29 mouse cellular contexts compared by ENCODE assay signal in the genomic region with DNA sequence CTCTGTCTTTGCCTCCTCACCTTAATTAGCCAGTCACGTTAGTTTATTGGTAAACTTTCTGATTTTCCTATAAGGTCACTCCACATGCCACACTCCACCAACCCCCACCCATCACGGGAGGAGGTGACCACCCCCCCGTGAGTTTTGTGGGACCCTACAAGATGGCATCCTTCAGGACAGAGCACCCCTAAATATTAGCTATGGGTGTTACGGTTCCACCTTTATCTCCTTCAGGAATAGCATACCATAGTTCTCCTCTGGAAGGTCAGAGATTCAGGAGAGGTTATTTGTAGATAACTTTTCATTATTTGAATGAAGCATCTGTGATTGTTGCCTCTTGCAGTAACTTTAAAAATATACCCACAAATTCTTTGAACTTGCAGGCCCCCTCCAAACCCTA. TPM values are rescaled to one million over a fixed set of nuclear protein-coding genes. Genes with fewer than 3 reads are reported as not detected.
DNase-seq lines count a peak whose midpoint lies in the region; ATAC-seq and TF ChIP-seq lines count a peak whose summit lies in the region.
"Had no signal": no experiment of that assay in that cellular context is flagged by ENCODE, and none has a peak within 500 bp of the region (broad histone marks: within the 10 kb centered on the region; RNA-seq: fewer than 3 reads in every experiment).

No protein-coding gene starts in this region.

- ATAC-seq in hindbrain, embryonic 12.5 days (ENCODE audit: low FRiP score), result peak; percentile 47
- ATAC-seq in midbrain, embryonic 12.5 days (ENCODE audit: low FRiP score, low read depth), result peak; percentile 44; the same call in 1 of the 2 replicates
- ATAC-seq in midbrain, postnatal 0 days (ENCODE audit: low FRiP score), result no peak
- peak; percentile 66 for ATAC-seq in neural tube, embryonic 12.5 days (ENCODE audit: low FRiP score, low read depth)
- ATAC-seq in neural tube, embryonic 15.5 days (ENCODE audit: low FRiP score), result no peak
- ATAC-seq: forebrain, embryonic 14.5 days; forebrain, postnatal 0 days; Patski had no signal

- WGBS in hindbrain, embryonic 12.5 days, result 62% methylated on average over 4 of the region's 4 CpGs
- WGBS in hindbrain, embryonic 10.5 days, result 64% methylated on average over 4 of the region's 4 CpGs
- WGBS in midbrain, embryonic 12.5 days, result 71% methylated on average over 4 of the region's 4 CpGs
- WGBS in midbrain, postnatal 0 days, result 34% methylated on average over 4 of the region's 4 CpGs
- WGBS in neural tube, embryonic 12.5 days, result 69% methylated on average over 4 of the region's 4 CpGs
- 73% methylated on average over 4 of the region's 4 CpGs for WGBS in neural tube, embryonic 15.5 days

- no peak overlapping the region for H3K9ac ChIP-seq in hindbrain, embryonic 12.5 days
- no peak overlapping the region for H3K9ac ChIP-seq in midbrain, embryonic 12.5 days (replicated peaks)
- no peak overlapping the region for H3K9ac ChIP-seq in midbrain, postnatal 0 days (replicated peaks; ENCODE audit: low read length, poor library complexity, severe bottlenecking)
- H3K9ac ChIP-seq in neural tube, embryonic 12.5 days, result no peak overlapping the region
- no peak overlapping the region for H3K9ac ChIP-seq in neural tube, embryonic 15.5 days (replicated peaks)
- H3K9ac ChIP-seq: embryonic facial prominence, embryonic 12.5 days; embryonic facial prominence, embryonic 15.5 days; forebrain, postnatal 0 days had no signal

- H3K4me3 ChIP-seq in hindbrain, embryonic 12.5 days, result no peak overlapping the region
- no peak overlapping the region for H3K4me3 ChIP-seq in hindbrain, embryonic 10.5 days
- no peak overlapping the region for H3K4me3 ChIP-seq in midbrain, embryonic 12.5 days
- no peak overlapping the region for H3K4me3 ChIP-seq in midbrain, postnatal 0 days (ENCODE audit: low read depth, low read length)
- H3K4me3 ChIP-seq in neural tube, embryonic 12.5 days, result no peak overlapping the region
- no peak overlapping the region for H3K4me3 ChIP-seq in neural tube, embryonic 15.5 days (replicated peaks)
- H3K4me3 ChIP-seq: embryonic facial prominence, embryonic 12.5 days; embryonic facial prominence, embryonic 15.5 days had no signal

- H3K36me3 ChIP-seq in hindbrain, embryonic 12.5 days, result no peaks in the 10 kb centered on the region
- no peaks in the 10 kb centered on the region for H3K36me3 ChIP-seq in hindbrain, embryonic 10.5 days
- no peaks in the 10 kb centered on the region for H3K36me3 ChIP-seq in midbrain, embryonic 12.5 days
- H3K36me3 ChIP-seq in midbrain, postnatal 0 days (ENCODE audit: insufficient read depth, low read length), result no peaks in the 10 kb centered on the region
- no peaks in the 10 kb centered on the region for H3K36me3 ChIP-seq in neural tube, embryonic 12.5 days
- H3K36me3 ChIP-seq in neural tube, embryonic 15.5 days, result no peaks in the 10 kb centered on the region
- H3K36me3 ChIP-seq: embryonic facial prominence, embryonic 12.5 days; embryonic facial prominence, embryonic 15.5 days; G1E had no signal

- peaks cover 68% of the 10 kb centered on the region for H3K27me3 ChIP-seq in hindbrain, embryonic 12.5 days
- H3K27me3 ChIP-seq in hindbrain, embryonic 10.5 days (ENCODE audit: insufficient read depth, poor library complexity, severe bottlenecking), result peaks cover 72% of the 10 kb centered on the region
- peaks cover 74% of the 10 kb centered on the region for H3K27me3 ChIP-seq in midbrain, embryonic 12.5 days
- peaks cover 46% of the 10 kb centered on the region for H3K27me3 ChIP-seq in midbrain, postnatal 0 days (ENCODE audit: insufficient read depth, low read length)
- peaks cover 66% of the 10 kb centered on the region for H3K27me3 ChIP-seq in neural tube, embryonic 12.5 days (replicated peaks)
- H3K27me3 ChIP-seq in neural tube, embryonic 15.5 days (replicated peaks), result peaks cover 43% of the 10 kb centered on the region
- H3K27me3 ChIP-seq: Patski had no signal

- TF ChIP-seq CTCF in midbrain, postnatal 0 days (IDR thresholded peaks at IDR 0.05), result no peak

- H3K4me1 ChIP-seq in hindbrain, embryonic 12.5 days, result peaks cover 3% of the 10 kb centered on the region; the same call in 1 of the 2 replicates
- H3K4me1 ChIP-seq in hindbrain, embryonic 10.5 days (replicated peaks), result peaks cover 13% of the 10 kb centered on the region; the same call in 1 of the 2 replicates
- no peaks in the 10 kb centered on the region for H3K4me1 ChIP-seq in midbrain, embryonic 12.5 days
- no peaks in the 10 kb centered on the region for H3K4me1 ChIP-seq in midbrain, postnatal 0 days (ENCODE audit: insufficient read depth, low read length)
- H3K4me1 ChIP-seq in neural tube, embryonic 12.5 days, result no peaks in the 10 kb centered on the region; the same call in 1 of the 2 replicates
- H3K4me1 ChIP-seq in neural tube, embryonic 15.5 days, result no peaks in the 10 kb centered on the region
- H3K4me1 ChIP-seq: embryonic facial prominence, embryonic 12.5 days had no signal

- DNase-seq in hindbrain, embryonic 10.5 days (ENCODE audit: low spot score), result no peak
- no peak for DNase-seq in midbrain, postnatal 0 days (ENCODE audit: low spot score)
- DNase-seq in lung, postnatal 4 days, result no peak
- DNase-seq: B cell, adult 2 months; cerebellum, adult 2 months; cerebellum, adult 9-11 months; forebrain, postnatal 0 days; gastrocnemius, postnatal 14 days had no signal

- no peak overlapping the region for H3K4me2 ChIP-seq in hindbrain, embryonic 12.5 days (replicated peaks)
- H3K4me2 ChIP-seq in midbrain, embryonic 12.5 days (replicated peaks), result no peak overlapping the region
- H3K4me2 ChIP-seq in midbrain, postnatal 0 days (ENCODE audit: low read depth, low read length, poor library complexity, severe bottlenecking), result no peak overlapping the region
- H3K4me2 ChIP-seq in neural tube, embryonic 12.5 days (replicated peaks), result no peak overlapping the region
- no peak overlapping the region for H3K4me2 ChIP-seq in neural tube, embryonic 15.5 days
- H3K4me2 ChIP-seq: embryonic facial prominence, embryonic 12.5 days; embryonic facial prominence, embryonic 15.5 days; heart, embryonic 11.5 days had no signal

- no peak overlapping the region for H3K27ac ChIP-seq in hindbrain, embryonic 12.5 days
- no peak overlapping the region for H3K27ac ChIP-seq in hindbrain, embryonic 10.5 days
- H3K27ac ChIP-seq in midbrain, embryonic 12.5 days (replicated peaks), result no peak overlapping the region
- no peak overlapping the region for H3K27ac ChIP-seq in midbrain, postnatal 0 days (ENCODE audit: low read depth, low read length)
- H3K27ac ChIP-seq in neural tube, embryonic 12.5 days, result no peak overlapping the region
- no peak overlapping the region for H3K27ac ChIP-seq in neural tube, embryonic 15.5 days (replicated peaks)
- H3K27ac ChIP-seq: embryonic facial prominence, embryonic 12.5 days; embryonic facial prominence, embryonic 15.5 days; gastrocnemius, adult 2 months had no signal

- no peaks in the 10 kb centered on the region for H3K9me3 ChIP-seq in hindbrain, embryonic 12.5 days (replicated peaks)
- no peaks in the 10 kb centered on the region for H3K9me3 ChIP-seq in hindbrain, embryonic 10.5 days
- no peaks in the 10 kb centered on the region for H3K9me3 ChIP-seq in midbrain, embryonic 12.5 days
- no peaks in the 10 kb centered on the region for H3K9me3 ChIP-seq in midbrain, postnatal 0 days (ENCODE audit: low read length)
- no peaks in the 10 kb centered on the region for H3K9me3 ChIP-seq in neural tube, embryonic 12.5 days
- H3K9me3 ChIP-seq in neural tube, embryonic 15.5 days (replicated peaks), result no peaks in the 10 kb centered on the region
- H3K9me3 ChIP-seq: embryonic facial prominence, embryonic 12.5 days; embryonic facial prominence, embryonic 15.5 days; G1E had no signal

RNA-seq across cellular contexts. Expression of gene Lhx4, which starts 7.2 kb away (rescaled TPM):
- 8.6 and 9.7 TPM in 2 replicates for polyA plus RNA-seq in hindbrain, embryonic 12.5 days (2016; fragmentation: Nextera tagmentation; extraction: Ambion mirVana)
- polyA plus RNA-seq in hindbrain, embryonic 10.5 days (2016; fragmentation: Nextera tagmentation; extraction: Ambion mirVana), result 5.7 and 11.6 TPM in 2 replicates
- polyA plus RNA-seq in midbrain, embryonic 12.5 days (2016; fragmentation: Nextera tagmentation; extraction: Ambion mirVana), result 1.6 and 3.5 TPM in 2 replicates
- 1.5 and 2.7 TPM in 2 replicates for total RNA-seq in midbrain, postnatal 0 days (2014; rRNA removed)
- 0.99 and 1.1 TPM in 2 replicates for polyA plus RNA-seq in midbrain, postnatal 0 days (2015; fragmentation: Nextera tagmentation; extraction: Ambion mirVana)
- polyA plus RNA-seq in neural tube, embryonic 12.5 days (2016; fragmentation: Nextera tagmentation; extraction: Ambion mirVana), result 12.3 and 22.8 TPM in 2 replicates
- 3.5 and 5.0 TPM in 2 replicates for polyA plus RNA-seq in neural tube, embryonic 15.5 days (2015; fragmentation: Nextera tagmentation; extraction: Ambion mirVana)
- total RNA-seq: adrenal gland, postnatal 10 days; adrenal gland, postnatal 36 days; CH12.LX; common myeloid progenitor, adult 5-6 weeks; forebrain, postnatal 0 days; gastrocnemius, adult 2 months; gastrocnemius, postnatal 14 days; gastrocnemius, postnatal 4 days; heart, adult 8-10 months; heart, postnatal 25 days; hematopoietic stem cell, adult 5-6 weeks had no signal
- polyA plus RNA-seq: embryonic facial prominence, embryonic 15.5 days; forebrain, embryonic 14.5 days; frontal cortex, adult 2 months; G1E; heart, embryonic 11.5 days; heart, postnatal 0 days; Patski had no signal

RNA-seq across cellular contexts. Expression of gene Qsox1, which starts 54.0 kb away (rescaled TPM):
- 26.6 and 27.6 TPM in 2 replicates for polyA plus RNA-seq in hindbrain, embryonic 12.5 days (2016; fragmentation: Nextera tagmentation; extraction: Ambion mirVana)
- polyA plus RNA-seq in hindbrain, embryonic 10.5 days (2016; fragmentation: Nextera tagmentation; extraction: Ambion mirVana), result 17.9 and 24.4 TPM in 2 replicates
- 18.5 and 19.8 TPM in 2 replicates for polyA plus RNA-seq in midbrain, embryonic 12.5 days (2016; fragmentation: Nextera tagmentation; extraction: Ambion mirVana)
- total RNA-seq in midbrain, postnatal 0 days (2014; rRNA removed), result 31.7 and 32.7 TPM in 2 replicates
- 21.3 and 23.0 TPM in 2 replicates for polyA plus RNA-seq in midbrain, postnatal 0 days (2015; fragmentation: Nextera tagmentation; extraction: Ambion mirVana)
- 23.1 and 23.5 TPM in 2 replicates for polyA plus RNA-seq in neural tube, embryonic 12.5 days (2016; fragmentation: Nextera tagmentation; extraction: Ambion mirVana)
- polyA plus RNA-seq in neural tube, embryonic 15.5 days (2015; fragmentation: Nextera tagmentation; extraction: Ambion mirVana), result 20.4 and 22.7 TPM in 2 replicates

Comparison
In these comparisons a context has a peak if more than half of its experiments do, and no peak if none do; other contexts are left out.
1. ATAC-seq: peak in hindbrain, embryonic 12.5 days (single experiment), midbrain, embryonic 12.5 days (single experiment) and neural tube, embryonic 12.5 days (single experiment); none in midbrain, postnatal 0 days (single experiment) and neural tube, embryonic 15.5 days (single experiment).